In the genomic region with DNA sequence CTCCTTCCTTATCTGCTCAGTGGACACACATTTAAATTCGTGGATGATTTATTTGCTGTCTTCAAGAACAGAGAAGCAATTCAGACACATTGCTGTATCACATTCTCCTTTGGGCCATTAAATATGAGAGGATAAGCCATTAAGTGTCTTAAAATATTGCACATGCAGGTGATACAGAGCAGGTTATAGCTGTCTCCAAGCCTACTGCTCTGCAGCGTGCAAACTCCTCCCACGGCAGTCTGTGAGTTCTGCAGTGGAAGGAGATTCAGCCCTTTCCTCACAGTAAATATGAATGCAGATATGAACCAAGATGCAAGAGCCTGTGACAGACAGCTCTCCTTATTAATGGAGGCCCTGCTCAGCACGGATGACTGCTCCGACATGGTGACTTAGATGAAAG, we compare ENCODE assay signal across 23 mouse cellular contexts.
A peak's percentile ranks its signal among the peaks of the same experiment; 100 is the strongest.
DNase-seq lines count a peak whose midpoint lies in the region; ATAC-seq lines count a peak whose summit lies in the region.
"Had no signal": no experiment of that assay in that cellular context is flagged by ENCODE, and none has a peak within 500 bp of the region (broad histone marks: within the 10 kb centered on the region; RNA-seq: fewer than 3 reads in every experiment).

No protein-coding gene starts in this region.

- H3K9ac ChIP-seq in hindbrain, embryonic 16.5 days (ENCODE audit: low read depth, low read length) = no peak overlapping the region
- no peak overlapping the region for H3K9ac ChIP-seq in hindbrain, embryonic 14.5 days
- no peak overlapping the region for H3K9ac ChIP-seq in neural tube, embryonic 15.5 days (replicated peaks)
- H3K9ac ChIP-seq: embryonic facial prominence, embryonic 12.5 days; embryonic facial prominence, embryonic 15.5 days; forebrain, postnatal 0 days; heart, embryonic 12.5 days; heart, embryonic 15.5 days had no signal

- no peaks in the 10 kb centered on the region for H3K36me3 ChIP-seq in hindbrain, embryonic 16.5 days (ENCODE audit: control insufficient read depth, insufficient read depth, low read length)
- H3K36me3 ChIP-seq in hindbrain, embryonic 14.5 days (replicated peaks; ENCODE audit: control insufficient read depth, insufficient read depth) = no peaks in the 10 kb centered on the region
- no peaks in the 10 kb centered on the region for H3K36me3 ChIP-seq in neural tube, embryonic 15.5 days
- H3K36me3 ChIP-seq: embryonic facial prominence, embryonic 12.5 days; embryonic facial prominence, embryonic 15.5 days; heart, embryonic 15.5 days had no signal

- no peak for DNase-seq in hindbrain, embryonic 14.5 days (ENCODE audit: low spot score)
- DNase-seq in retina, postnatal 1 day = peak; percentile 7
- no peak for DNase-seq in retina, embryonic 14.5 days (ENCODE audit: low spot score)
- DNase-seq in cerebellum, postnatal 36 days = no peak
- DNase-seq: adrenal gland, adult 8-10 months; adrenal gland, postnatal 25 days; cerebellum, adult 18-20 months; cerebellum, adult 9-10 months; cerebellum, postnatal 14 days; forebrain, postnatal 0 days; gastrocnemius, adult 2 months; gastrocnemius, postnatal 14 days; heart, adult 18-20 months; heart, postnatal 10 days; heart, postnatal 36 days had no signal

- ATAC-seq in hindbrain, embryonic 16.5 days = peak; percentile 63
- no peak for ATAC-seq in hindbrain, embryonic 14.5 days (ENCODE audit: low FRiP score)
- peak; percentile 71 for ATAC-seq in neural tube, embryonic 15.5 days (ENCODE audit: low FRiP score)
- ATAC-seq: CD4-positive, CD25-positive, alpha-beta regulatory T cell, adult 4 months; forebrain, embryonic 14.5 days; forebrain, postnatal 0 days had no signal

- H3K4me2 ChIP-seq in hindbrain, embryonic 16.5 days (ENCODE audit: low read length) = no peak overlapping the region
- no peak overlapping the region for H3K4me2 ChIP-seq in hindbrain, embryonic 14.5 days (replicated peaks)
- H3K4me2 ChIP-seq in neural tube, embryonic 15.5 days = no peak overlapping the region
- H3K4me2 ChIP-seq: embryonic facial prominence, embryonic 12.5 days; embryonic facial prominence, embryonic 15.5 days; heart, embryonic 12.5 days; heart, embryonic 15.5 days had no signal

- H3K27me3 ChIP-seq in hindbrain, embryonic 16.5 days (replicated peaks; ENCODE audit: control insufficient read depth, insufficient read depth, low read length) = no peaks in the 10 kb centered on the region
- H3K27me3 ChIP-seq in hindbrain, embryonic 14.5 days (ENCODE audit: control insufficient read depth, insufficient read depth, low read length) = no peaks in the 10 kb centered on the region
- no peaks in the 10 kb centered on the region for H3K27me3 ChIP-seq in neural tube, embryonic 15.5 days (replicated peaks)
- H3K27me3 ChIP-seq: embryonic facial prominence, embryonic 12.5 days; embryonic facial prominence, embryonic 15.5 days; heart, embryonic 12.5 days; heart, embryonic 15.5 days had no signal

- H3K27ac ChIP-seq in hindbrain, embryonic 16.5 days (ENCODE audit: low read depth, low read length) = no peak overlapping the region
- H3K27ac ChIP-seq in hindbrain, embryonic 14.5 days = no peak overlapping the region
- H3K27ac ChIP-seq in neural tube, embryonic 15.5 days (replicated peaks) = no peak overlapping the region
- H3K27ac ChIP-seq: embryonic facial prominence, embryonic 12.5 days; embryonic facial prominence, embryonic 15.5 days; gastrocnemius, adult 2 months; heart, embryonic 15.5 days had no signal

- 78% methylated on average over 5 of the region's 5 CpGs for WGBS in hindbrain, embryonic 16.5 days
- 75% methylated on average over 5 of the region's 5 CpGs for WGBS in hindbrain, embryonic 14.5 days
- WGBS in neural tube, embryonic 15.5 days = 71% methylated on average over 5 of the region's 5 CpGs

- H3K4me3 ChIP-seq in hindbrain, embryonic 16.5 days (ENCODE audit: low read length) = no peak overlapping the region
- H3K4me3 ChIP-seq in hindbrain, embryonic 14.5 days (replicated peaks; ENCODE audit: low read length) = no peak overlapping the region
- H3K4me3 ChIP-seq in neural tube, embryonic 15.5 days (replicated peaks) = no peak overlapping the region
- H3K4me3 ChIP-seq: embryonic facial prominence, embryonic 12.5 days; embryonic facial prominence, embryonic 15.5 days; gastrocnemius, adult 2 months; heart, embryonic 12.5 days; heart, embryonic 15.5 days had no signal

- H3K4me1 ChIP-seq in hindbrain, embryonic 16.5 days (ENCODE audit: control insufficient read depth, insufficient read depth, low read depth, low read length) = no peaks in the 10 kb centered on the region
- H3K4me1 ChIP-seq in hindbrain, embryonic 14.5 days (replicated peaks; ENCODE audit: control insufficient read depth, insufficient read depth, low read length) = no peaks in the 10 kb centered on the region
- H3K4me1 ChIP-seq in neural tube, embryonic 15.5 days = no peaks in the 10 kb centered on the region; the same call in 1 of the 2 replicates
- H3K4me1 ChIP-seq: embryonic facial prominence, embryonic 12.5 days; embryonic facial prominence, embryonic 15.5 days; heart, embryonic 12.5 days; heart, embryonic 15.5 days had no signal

- no peaks in the 10 kb centered on the region for H3K9me3 ChIP-seq in hindbrain, embryonic 16.5 days (ENCODE audit: control insufficient read depth, low read length)
- no peaks in the 10 kb centered on the region for H3K9me3 ChIP-seq in hindbrain, embryonic 14.5 days (ENCODE audit: control insufficient read depth, low read length)
- no peaks in the 10 kb centered on the region for H3K9me3 ChIP-seq in neural tube, embryonic 15.5 days (replicated peaks)
- H3K9me3 ChIP-seq: embryonic facial prominence, embryonic 12.5 days; embryonic facial prominence, embryonic 15.5 days; heart, embryonic 12.5 days; heart, embryonic 15.5 days had no signal
